Mouse (Mus musculus): ENCODE measurements around the gene Pgpep1l. TPM values are rescaled to one million over a fixed set of nuclear protein-coding genes. Genes with fewer than 3 reads are reported as not detected.
"Not testable (repeated sequence)": the region's sequence is repeated elsewhere in the genome, so short reads cannot be mapped to it uniquely, and the experiment has no call there.

Pgpep1l gene
- total RNA-seq, 1 experiment from 2014 or later: not detected

DNA sequence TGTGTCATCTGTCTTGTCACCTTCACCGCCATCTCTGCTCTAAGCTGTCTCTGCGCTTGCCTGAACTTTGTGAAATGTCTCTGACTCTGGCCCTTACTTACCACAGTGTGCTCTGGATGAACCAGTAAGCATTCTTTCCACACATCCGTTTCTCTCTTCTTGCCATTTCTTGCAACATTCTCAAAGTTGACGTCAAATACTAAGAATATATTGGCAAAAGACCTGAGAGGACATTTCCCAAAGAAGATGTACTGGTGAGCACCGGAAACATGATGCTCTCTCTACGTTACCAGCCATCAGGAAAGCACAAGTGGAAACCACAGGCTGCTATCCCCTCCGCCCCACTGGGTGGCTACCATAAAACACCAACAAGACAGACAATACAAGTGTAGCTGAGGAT, 19.7 kb upstream of the Pgpep1l start:
- 0 out of 2 replicates have a peak, but pooled peaks have one; percentile 7 for ATAC-seq (replicated peaks; ENCODE audit: low read depth, poor library complexity, severe bottlenecking)

DNA sequence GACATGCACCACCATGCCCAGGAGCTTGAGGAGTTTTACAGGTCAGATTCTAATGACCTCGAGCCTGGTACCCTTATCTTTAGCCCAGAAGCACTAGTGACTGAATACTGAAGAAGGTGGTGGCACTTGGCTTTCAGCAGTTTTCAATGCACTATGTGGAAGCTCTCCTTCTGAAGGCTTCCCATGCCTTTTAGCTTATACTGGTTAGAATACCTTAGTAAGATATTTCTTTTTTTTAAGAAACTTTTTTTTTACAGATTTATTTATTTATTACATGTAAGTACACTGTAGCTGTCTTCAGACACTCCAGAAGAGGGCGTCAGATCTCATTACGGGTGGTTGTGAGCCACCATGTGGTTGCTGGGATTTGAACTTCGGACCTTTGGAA, 19.1 kb upstream of the Pgpep1l start:
- not testable (repeated sequence) for ATAC-seq (replicated peaks; ENCODE audit: low read depth, poor library complexity, severe bottlenecking)

DNA sequence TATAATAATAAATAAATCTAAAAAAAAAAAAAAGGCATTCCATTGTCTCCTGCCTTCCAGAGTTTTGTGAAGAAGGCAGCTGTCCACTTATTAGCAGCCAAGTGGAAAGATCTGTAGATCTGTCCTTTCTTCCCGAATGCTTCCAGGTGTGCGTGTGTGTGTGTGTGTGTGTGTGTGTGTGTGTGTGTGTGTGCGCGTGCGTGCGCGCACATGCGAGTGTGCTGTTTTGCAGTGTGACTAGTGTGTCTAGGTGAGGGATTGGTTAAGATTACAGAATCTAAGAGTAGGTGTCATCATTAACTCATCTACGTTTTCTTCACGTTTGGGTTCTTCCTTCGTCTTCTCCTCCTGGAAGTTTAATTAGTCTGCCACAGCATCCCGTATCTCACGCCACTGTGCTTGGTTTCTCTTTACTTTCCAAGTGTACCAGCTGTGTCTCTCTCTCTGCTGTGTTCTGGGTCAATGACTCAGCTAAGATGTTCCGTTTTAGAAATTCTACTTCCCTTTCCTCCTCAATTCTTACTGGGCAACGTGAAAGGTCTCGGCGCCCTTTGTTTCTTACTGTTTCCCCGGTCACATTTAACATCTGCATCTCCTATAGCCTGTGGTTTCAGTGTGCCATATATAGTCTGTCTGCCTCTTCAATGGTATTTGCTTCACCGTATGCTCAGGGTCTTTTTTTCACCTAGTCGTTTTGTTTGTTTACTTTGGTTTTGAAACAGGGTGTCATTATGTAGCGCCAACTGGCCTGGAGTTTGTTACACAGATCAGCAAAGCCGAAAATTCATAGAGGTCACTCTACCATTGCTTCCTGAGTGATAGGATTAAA, 18.5 kb upstream of the Pgpep1l start:
- peak; percentile 79 for ATAC-seq (replicated peaks; ENCODE audit: low read depth, poor library complexity, severe bottlenecking)

DNA sequence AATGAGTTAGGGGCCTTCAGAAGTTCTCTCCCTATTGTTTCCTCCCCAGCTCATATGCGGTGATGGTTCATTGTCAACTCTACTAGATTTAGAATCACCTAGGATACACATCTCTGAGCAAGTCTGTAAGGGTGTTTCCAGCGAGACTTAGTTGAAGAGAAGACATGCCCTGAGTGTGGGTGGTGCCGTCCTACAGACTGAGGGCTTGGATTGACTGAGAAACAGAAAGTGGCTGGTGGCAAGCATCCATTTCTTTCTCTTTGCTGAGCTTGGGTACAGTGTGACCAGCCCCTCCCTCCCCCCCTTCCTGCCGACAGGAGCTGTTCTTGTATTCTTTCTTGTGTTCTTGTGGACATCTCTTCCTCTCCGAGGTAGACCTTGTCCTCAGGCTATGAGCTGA, 17.3 kb upstream of the Pgpep1l start:
- ATAC-seq (replicated peaks; ENCODE audit: low read depth, poor library complexity, severe bottlenecking): no peak

DNA sequence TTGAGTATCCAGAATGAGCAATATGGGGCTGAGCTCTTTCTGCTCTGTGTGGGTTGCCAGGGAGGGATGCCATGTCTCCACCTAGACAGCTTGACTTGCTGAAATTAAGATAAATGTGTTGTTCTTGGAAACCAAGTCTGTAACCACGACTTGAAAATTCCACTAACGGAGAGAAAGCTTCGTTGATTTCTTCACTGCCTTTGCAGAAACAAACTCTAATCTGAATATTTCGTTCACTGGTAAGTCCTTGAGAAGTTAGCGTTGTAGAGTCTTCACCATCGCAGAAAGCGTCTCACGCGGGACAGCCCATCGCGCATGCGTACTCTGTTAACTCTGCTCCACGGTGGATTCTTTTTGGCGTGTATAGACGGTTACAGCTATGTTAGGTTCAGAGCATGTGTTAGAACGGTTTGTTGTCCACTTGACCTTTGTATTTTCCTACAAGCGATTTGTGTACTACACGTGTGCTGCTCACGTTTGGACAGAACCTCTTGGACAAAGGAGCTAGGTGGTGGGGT, 16.4 kb upstream of the Pgpep1l start:
- no peak for ATAC-seq (replicated peaks; ENCODE audit: low read depth, poor library complexity, severe bottlenecking)

DNA sequence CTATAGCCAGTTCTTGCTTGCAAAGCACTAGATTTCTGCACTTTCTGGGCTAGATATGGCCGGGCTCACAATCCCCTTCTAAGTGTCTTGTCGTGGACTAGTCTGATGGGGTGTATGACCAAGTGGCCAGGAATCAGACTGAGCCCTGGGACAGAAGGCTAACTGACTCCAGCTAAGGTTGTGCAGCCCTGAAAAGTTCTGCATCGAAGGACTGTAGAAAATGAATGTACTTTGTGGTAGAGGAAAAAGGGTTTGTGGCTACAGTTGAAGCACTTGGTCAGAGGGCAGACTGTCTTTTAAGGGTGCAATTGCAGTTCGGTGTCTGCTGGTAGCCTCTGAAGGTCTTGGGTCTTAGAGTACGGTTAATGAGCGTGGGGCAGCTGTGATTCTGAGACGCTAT, 15.4 kb upstream of the Pgpep1l start:
- no peak for ATAC-seq (replicated peaks; ENCODE audit: low read depth, poor library complexity, severe bottlenecking)

DNA sequence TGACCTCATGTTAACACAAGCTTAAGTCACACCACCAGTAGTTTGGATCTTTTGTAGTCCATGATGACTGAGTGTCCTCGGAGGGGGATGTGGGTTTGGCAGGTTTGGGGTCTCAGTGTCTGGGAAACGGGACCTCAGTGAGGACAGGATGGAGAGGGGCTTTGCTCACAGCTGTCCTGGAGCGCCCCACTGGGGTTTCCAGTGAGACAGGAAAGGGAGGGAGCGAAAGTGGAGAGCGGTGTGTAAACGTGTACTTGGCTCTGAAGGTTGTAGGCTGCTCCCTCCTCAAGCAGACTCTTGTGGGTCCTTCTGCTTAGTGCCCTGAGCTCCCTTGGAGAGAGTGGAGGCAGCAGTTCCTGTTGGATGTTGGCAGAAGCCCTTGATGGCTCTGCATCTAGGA, 14.9 kb upstream of the Pgpep1l start:
- no peak for ATAC-seq (replicated peaks; ENCODE audit: low read depth, poor library complexity, severe bottlenecking)

DNA sequence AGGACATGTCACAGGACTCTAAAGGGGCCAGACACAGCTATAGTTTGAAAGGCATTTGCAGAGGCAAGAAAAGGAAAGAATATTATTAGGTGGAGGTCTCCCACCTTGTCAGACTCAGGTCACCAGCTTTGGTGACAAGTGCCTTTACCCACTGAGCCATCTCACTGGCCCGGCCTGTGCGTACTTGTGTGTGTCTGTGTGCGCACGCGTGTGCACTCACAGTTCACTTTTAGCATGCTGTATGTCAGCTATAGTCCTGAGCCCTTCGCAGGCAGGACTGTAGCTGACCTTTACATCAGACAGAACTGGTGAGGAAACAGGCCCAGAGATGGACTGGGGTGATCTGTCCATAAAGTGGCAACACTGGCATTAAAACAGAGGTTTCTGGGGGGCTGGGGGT, 14.4 kb upstream of the Pgpep1l start:
- no peak for ATAC-seq (replicated peaks; ENCODE audit: low read depth, poor library complexity, severe bottlenecking)

DNA sequence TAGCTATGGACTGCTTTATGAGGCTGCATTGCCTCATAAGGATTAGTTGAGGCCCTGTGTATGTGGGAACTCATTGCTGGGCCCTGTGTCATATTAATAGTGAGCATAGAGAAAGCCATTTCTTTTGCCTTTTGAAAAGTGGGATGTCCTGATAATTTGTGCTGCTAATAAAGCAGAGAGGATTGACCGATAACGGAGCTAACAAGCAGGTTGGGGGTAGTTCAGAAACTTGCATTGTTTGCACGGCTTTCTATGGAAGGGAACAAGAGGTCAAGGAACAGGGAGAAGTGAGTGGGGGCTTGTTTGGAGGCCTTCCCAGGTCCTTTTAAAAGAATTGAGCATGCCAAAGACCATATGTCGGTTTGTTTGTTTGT, 13.9 kb upstream of the Pgpep1l start:
- no peak for ATAC-seq (replicated peaks; ENCODE audit: low read depth, poor library complexity, severe bottlenecking)

DNA sequence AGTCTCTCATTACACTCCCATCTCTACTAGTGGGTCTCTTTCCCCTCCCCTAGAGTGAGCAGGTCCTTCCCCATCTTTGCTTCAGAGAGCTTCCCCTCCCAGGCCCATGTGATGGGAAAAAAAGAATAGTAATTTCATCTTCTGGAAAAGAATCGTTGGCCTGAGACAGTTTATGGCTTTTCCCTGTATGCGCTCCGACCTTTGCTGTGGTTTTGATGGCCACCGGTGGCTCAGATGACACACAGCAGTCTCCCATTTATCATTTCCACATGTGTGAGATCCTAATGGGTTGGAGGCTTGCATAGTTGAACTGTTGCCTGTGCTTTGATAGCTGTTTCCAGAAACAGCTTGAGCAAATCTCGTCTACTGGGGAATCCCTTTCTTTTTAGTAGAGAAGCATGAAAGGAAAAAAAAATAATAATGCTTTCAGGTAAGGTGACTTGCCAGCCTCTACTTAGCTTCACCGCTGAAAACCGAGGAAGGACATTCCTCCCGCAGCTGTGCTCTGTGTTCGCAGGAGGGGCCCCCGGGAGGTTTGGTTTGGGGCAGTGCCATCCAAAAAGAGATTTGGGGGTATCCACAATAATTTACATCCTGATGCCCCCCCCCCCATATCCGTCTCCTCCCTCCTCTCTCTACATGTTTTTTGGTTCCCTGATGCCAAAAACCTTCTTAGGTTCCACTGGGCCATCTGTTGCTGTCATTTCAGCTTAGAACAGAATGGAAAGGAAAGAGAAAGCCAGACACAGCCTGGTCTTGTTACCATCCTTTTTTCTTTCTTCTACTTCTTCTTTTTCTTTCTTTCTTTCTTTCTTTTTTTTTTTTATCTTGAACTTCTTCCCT, 13.2 kb upstream of the Pgpep1l start:
- ATAC-seq (replicated peaks; ENCODE audit: low read depth, poor library complexity, severe bottlenecking): no peak

DNA sequence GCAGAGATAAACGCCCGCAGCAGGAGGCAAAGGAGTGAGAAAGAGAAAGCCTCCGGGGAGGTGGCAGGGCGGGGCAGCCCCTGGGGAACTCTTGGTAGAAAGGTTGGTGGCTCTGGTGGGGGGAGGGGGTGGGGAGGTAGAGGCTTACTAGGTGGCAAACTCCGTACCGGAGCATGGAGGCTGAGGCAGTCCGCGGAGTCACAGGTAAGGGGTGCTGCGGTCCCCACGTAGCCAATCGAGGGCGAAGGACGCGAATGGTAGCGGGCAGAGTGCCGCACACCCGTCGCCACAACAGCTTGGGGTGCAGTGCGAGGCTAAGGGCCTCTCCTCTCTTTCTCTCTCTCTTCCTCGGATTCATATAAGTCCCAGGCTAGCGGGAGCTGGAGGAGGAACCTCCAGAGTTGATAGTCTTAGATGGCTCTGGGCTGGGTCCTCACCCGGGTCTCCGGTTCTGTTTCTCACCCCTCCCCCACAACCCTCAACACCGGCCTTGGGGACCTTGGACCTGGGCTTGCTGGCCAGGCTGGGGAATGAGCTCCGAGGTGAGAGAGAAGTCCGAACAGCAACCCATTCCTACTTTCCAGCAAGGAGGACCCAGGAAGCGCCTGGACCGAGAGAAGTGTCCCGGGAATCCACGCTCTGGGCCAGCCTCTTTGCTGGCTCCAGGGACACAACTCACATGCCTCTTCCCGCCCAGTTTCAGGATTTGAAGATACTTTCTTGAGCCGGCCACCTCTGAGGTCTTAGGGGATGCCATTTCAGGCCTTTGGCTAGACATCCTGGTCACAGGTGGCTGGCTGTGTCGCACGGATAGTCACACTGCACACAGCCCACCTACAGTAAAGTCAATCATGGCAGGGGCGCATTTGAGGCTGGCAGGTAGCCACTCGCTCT, 12.1 kb upstream of the Pgpep1l start:
- peak; percentile 48 for ATAC-seq (replicated peaks; ENCODE audit: low read depth, poor library complexity, severe bottlenecking)

DNA sequence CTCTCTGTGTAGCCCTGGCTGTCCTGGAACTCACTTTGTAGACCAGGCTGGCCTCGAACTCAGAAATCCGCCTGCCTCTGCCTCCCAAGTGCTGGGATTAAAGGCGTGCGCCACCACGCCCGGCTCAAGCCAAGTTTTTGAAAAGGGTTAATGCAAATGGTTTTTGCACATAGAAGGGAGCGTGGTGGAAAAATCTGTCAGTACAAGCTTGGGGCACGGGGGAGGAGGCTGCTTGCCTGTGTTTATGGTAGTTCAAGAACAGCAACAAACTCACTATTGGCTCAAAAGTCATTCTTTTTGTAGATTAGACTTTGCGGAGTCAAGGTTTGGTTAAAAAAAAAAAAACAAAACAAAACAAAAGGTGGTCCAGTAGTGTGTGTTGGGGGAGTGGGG, 11.4 kb upstream of the Pgpep1l start:
- ATAC-seq (replicated peaks; ENCODE audit: low read depth, poor library complexity, severe bottlenecking): not testable (repeated sequence)

DNA sequence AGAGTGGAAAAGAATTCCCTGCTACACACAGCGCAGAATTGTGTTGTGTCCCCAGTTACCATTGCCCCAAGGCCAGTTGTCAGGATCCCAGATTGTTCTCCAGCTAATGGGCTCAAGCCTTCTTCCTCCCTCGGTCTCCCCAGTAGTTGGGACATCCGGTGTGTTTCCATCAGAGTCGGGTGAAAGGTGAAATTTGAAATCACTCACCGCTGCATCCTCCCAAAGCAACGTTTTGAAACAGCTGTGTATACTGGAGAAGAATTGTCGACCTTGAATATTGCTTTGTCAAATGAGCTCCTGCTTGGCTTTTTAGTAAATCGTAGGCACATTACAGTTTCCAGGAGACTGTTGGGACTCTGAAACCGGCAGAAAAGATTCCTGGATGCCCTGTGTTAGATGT, 10.9 kb upstream of the Pgpep1l start:
- no peak for ATAC-seq (replicated peaks; ENCODE audit: low read depth, poor library complexity, severe bottlenecking)

DNA sequence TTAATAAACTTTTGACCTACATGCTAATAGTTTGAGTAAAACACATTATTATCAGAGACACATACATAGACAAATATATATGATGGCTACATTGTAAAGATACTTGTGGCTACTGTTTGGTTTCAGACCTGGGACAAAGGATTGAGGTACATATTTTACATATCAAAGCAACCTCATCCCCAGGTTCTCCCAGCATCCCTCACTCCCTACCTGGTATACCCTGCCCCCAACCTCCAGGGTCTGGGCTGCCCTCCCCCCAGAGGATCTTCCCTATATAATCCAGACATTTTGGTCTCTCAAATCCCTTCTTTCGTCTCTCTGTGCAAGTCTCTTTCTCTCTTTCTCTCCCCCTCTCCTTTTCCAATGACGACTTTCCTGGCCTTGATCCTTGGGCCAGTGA, 10.2 kb upstream of the Pgpep1l start:
- no peak for ATAC-seq (replicated peaks; ENCODE audit: low read depth, poor library complexity, severe bottlenecking)

DNA sequence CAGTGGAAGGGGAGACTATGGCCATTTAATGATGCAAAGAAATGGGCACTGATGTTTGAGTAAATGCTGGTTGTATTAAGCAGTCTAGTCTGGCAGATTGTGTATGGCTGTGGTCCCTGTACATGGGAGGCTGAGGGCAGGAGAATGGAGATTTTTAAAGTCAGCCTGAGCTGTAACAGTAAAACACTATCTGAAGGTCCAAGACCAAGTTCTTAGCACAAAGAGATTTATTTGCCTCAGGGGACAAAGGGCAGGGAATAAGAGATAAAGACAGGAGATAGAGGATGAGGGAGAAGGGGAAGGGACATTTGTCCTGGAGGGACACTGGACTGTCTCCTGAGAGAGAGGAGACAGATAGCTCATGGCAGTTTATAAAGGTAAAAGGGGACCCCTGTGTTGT, 9.5 kb upstream of the Pgpep1l start, which contains the start of gene Fam169b:
Fam169b (plus strand) TSS at position 325 of the 400 bp plus-strand sequence.
- no peak for ATAC-seq (replicated peaks; ENCODE audit: low read depth, poor library complexity, severe bottlenecking)

DNA sequence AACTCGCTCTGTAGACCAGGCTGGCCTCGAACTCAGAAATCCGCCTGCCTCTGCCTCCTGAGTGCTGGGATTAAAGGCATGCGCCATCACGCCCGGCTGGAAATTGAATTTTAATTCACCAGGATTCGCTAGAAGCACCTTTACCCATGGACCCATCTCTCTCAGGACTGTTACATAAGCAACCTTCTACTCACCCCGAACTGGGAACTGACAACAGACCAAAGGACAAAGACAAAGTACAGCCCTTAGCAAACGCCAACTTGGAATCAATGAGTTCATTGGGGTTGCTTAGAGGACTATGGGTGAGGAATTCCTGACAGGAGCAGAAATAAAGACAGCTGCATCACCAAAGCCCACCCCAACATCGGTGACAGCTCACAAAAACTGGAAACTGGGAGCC, 8.6 kb upstream of the Pgpep1l start:
- ATAC-seq (replicated peaks; ENCODE audit: low read depth, poor library complexity, severe bottlenecking): no peak

DNA sequence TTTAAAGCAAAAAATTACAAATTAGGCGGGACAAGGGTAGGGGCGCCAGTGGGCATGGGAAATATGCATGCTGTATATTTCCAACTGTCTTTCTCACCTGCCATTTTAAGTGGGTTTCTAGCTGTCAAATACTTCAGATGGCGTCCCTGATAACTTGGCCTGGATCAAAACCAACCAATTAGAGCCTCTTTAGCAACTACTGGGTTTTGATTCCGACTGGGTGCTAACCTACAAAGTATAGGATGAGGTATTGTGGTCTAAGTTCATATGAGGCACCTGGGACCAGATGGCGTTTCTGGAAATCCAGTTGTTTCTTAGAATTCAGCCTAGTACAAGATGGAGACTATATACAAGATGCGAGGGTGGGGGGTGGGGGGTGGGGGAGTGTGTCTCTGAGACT, 7.8 kb upstream of the Pgpep1l start:
- ATAC-seq (replicated peaks; ENCODE audit: low read depth, poor library complexity, severe bottlenecking): no peak

DNA sequence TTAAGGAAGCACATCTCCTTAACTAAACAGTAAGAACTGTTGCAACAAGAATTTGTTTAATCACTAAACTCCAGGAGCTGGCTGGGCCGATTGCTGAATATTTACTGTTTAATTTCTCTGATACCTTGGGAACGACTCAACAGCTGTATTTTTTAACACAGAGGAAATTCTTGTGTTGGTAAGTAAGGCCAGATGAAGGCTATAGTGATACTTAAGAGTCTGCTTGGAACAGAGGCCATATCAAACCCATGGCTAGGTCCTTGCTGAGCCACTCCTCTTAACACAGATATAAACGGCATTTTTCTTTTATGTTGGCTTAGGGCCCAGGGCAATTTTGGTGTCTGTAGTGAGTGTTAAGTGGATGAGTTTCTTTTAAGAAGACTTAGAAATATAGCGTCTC, 6.5 kb upstream of the Pgpep1l start:
- no peak for ATAC-seq (replicated peaks; ENCODE audit: low read depth, poor library complexity, severe bottlenecking)

DNA sequence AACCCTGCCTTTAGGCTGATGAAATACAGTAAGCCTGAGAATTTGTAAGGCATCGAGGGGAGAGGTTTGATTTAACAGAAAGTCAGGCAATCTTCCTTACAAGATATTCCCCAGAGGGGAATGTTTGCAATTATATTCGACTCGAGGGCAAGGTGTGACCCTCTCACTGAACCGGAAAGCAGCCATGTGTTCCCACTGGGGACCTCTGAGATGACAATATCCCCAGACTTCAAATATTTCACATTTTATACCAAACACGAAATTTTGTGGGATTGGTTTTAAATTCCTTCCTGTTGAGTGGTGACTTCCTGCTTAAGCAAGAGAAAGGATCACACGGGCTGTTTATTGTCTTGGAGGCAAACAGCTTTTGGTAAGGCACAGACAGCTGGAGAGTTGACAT, 2.7 kb upstream of the Pgpep1l start:
- no peak for ATAC-seq (replicated peaks; ENCODE audit: low read depth, poor library complexity, severe bottlenecking)

DNA sequence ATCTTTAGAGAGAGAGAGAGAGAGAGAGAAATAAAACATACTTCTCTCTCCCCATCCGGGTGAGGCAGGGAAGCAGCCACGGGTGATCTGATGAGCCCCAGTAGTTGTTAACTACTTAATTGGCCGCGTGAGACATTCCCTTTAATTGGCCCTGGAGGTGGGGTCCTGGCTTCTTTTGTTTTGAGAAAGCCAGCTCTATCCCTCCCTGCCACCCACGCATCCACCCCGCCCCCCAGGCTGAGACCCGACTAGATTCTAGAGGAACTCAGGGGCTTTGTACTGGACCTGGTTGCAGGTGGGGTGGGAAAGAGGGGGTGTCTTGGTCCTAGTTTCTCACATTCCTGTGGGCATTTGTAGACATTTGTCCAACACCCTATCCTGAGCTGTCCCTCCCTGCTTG, 1.4 kb upstream of the Pgpep1l start:
- no peak for ATAC-seq (replicated peaks; ENCODE audit: low read depth, poor library complexity, severe bottlenecking)
